Mouse (Mus musculus) hindbrain, embryonic 15.5 days (tissue): ENCODE measurements around the gene Nfic. TPM values are rescaled to one million over a fixed set of nuclear protein-coding genes. Genes with fewer than 3 reads are reported as not detected.

Experiments used
- ATAC-seq: fragments of 200-750 bp; cut with Nextera tagmentation; 2 replicates; pipeline ENCODE4 v1.8.0; 2017; ENCODE audit warnings: low read depth, moderate number of reproducible peaks, moderate TSS enrichment; ENCODE audit not compliant: low FRiP score
- H3K27ac ChIP-seq: fragments of 300-500 bp; sonication (generic); replicated peaks from 2 replicates; pipeline ENCODE4 v1.5.1; 2015; ENCODE audit warnings: mild to moderate bottlenecking, inconsistent platforms
- H3K27me3 ChIP-seq: fragments of 300-500 bp; sonication (generic); 2 replicates; pipeline ENCODE4 v1.6.1; 2015; ENCODE audit warnings: control low read depth, inconsistent platforms
- H3K36me3 ChIP-seq: fragments of 300-500 bp; sonication (generic); 2 replicates; pipeline ENCODE4 v1.6.1; 2015; ENCODE audit warnings: control low read depth, inconsistent platforms
- H3K4me1 ChIP-seq: fragments of 300-500 bp; sonication (generic); replicated peaks from 2 replicates; pipeline ENCODE4 v1.6.1; 2015; ENCODE audit warnings: control low read depth, inconsistent platforms
- H3K4me2 ChIP-seq: fragments of 300-500 bp; sonication (generic); 2 replicates; pipeline ENCODE4 v1.6.1; 2015; ENCODE audit warnings: moderate library complexity, mild to moderate bottlenecking, inconsistent platforms
- H3K4me3 ChIP-seq: fragments of 300-500 bp; sonication (generic); 2 replicates; pipeline ENCODE4 v1.5.1; 2015; ENCODE audit warnings: mild to moderate bottlenecking, inconsistent platforms
- H3K9ac ChIP-seq: fragments of 300-500 bp; sonication (generic); 2 replicates; pipeline ENCODE4 v1.6.1; 2015; ENCODE audit warnings: inconsistent platforms
- H3K9me3 ChIP-seq: fragments of 300-500 bp; sonication (generic); 2 replicates; pipeline ENCODE4 v1.6.1; 2016; ENCODE audit warnings: control low read depth, inconsistent platforms
- WGBS: fragments of 180-500 bp; shearing (Covaris S2); methylation state at CpG from one replicate; pipeline ENCODE4 v1.1.7; 2015; 5-methylcytosine and 5-hydroxymethylcytosine counted together
- polyA plus RNA-seq: library from polyadenylated mRNA; unstranded; fragments of >200 nt; fragmentation: Nextera tagmentation; extraction: Ambion mirVana; gene quantifications from 2 replicates; pipeline ENCODE4 v1.2.1, GENCODE M21; 2015

Gene Nfic
- polyA plus RNA-seq, 1 experiment from 2014 or later: 26.6 TPM

DNA sequence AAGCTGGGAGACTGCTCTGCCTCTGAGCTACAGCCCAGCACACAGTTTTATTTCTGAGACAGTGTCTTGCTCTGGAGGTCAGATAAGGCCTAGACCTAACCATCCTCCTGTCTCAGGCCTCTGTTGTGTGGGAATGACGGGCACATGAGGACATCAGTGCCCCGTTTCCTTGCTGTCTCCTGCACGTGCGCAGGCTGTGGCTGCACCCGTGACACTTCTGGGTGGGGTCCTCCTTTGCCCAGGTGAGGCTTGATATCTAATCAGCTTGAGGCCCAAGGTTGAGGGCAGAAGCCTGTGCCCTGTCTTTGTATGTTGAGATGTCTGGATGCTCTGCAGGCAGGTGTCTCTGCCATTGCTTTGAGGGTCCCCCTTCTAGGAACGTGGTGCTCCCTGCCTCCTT is 63.2 kb downstream of the Nfic start:
- no peak overlapping the region for H3K4me2 ChIP-seq
- WGBS: 95% methylated on average over 6 of the region's 6 CpGs
- H3K4me3 ChIP-seq: no peak overlapping the region
- H3K9ac ChIP-seq: no peak overlapping the region
- ATAC-seq: no peak
- H3K4me1 ChIP-seq: peaks cover 33% of the 10 kb centered on the region
- H3K9me3 ChIP-seq: no peaks in the 10 kb centered on the region
- peaks cover 15% of the 10 kb centered on the region for H3K36me3 ChIP-seq
- no peak overlapping the region for H3K27ac ChIP-seq
- H3K27me3 ChIP-seq: no peaks in the 10 kb centered on the region

- ATAC-seq: no peak
- H3K36me3 ChIP-seq: peaks cover 30% of the 10 kb centered on the region
- no peak overlapping the region for H3K4me3 ChIP-seq
- H3K27ac ChIP-seq: no peak overlapping the region
- H3K9me3 ChIP-seq: no peaks in the 10 kb centered on the region
- H3K4me1 ChIP-seq: peaks cover 29% of the 10 kb centered on the region
- no peak overlapping the region for H3K9ac ChIP-seq
- H3K4me2 ChIP-seq: no peak overlapping the region
- H3K27me3 ChIP-seq: no peaks in the 10 kb centered on the region
- WGBS: 92% methylated on average over 13 of the region's 13 CpGs
These were observed 64.8 kb downstream of the Nfic start for GRCm38 (mm10) chr10:81390678-81390965.

- Histone ChIP-seq H3K36me3 (peaks cover 30% of the 10 kb centered on the region), H3K27ac (peak overlapping the region; percentile 37; the same call in 1 of the 2 replicates), H3K27me3 (no peaks in the 10 kb centered on the region), H3K4me2 (no peak overlapping the region), H3K9ac (no peak overlapping the region), H3K4me3 (no peak overlapping the region), H3K4me1 (peaks cover 35% of the 10 kb centered on the region), H3K9me3 (no peaks in the 10 kb centered on the region)
- 61% methylated on average over 23 of the region's 23 CpGs for WGBS
- ATAC-seq: peak; percentile 28; the same call in 1 of the 2 replicates
These were observed 65.4 kb downstream of the Nfic start for GRCm38 (mm10) chr10:81389801-81390677.

DNA sequence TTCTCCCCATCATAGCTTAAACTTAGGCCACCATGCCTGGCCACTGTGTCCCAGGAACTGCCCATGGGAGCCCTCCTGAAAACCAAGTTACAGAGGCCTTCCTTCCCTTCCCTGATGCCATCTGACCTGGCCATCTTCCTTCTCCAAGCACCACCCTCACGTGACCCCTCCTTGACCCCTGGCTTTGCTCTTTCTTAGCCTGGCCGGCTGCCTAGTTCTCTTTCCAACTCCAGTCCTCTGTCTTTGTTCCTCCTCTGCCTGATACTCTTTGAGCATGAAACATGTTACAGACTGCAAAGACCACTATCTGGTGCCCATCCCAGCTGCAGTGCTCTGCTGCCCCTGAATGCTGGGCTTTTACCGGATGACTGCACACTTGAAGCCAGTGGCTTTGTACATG is 66.1 kb downstream of the Nfic start:
- H3K4me1 ChIP-seq: peaks cover 39% of the 10 kb centered on the region
- H3K9me3 ChIP-seq: no peaks in the 10 kb centered on the region
- H3K27ac ChIP-seq: peak overlapping the region; percentile 37; the same call in 1 of the 2 replicates
- no peak overlapping the region for H3K4me3 ChIP-seq
- no peaks in the 10 kb centered on the region for H3K27me3 ChIP-seq
- no peak for ATAC-seq
- H3K9ac ChIP-seq: no peak overlapping the region
- H3K36me3 ChIP-seq: peaks cover 30% of the 10 kb centered on the region
- WGBS: 38% methylated on average over 3 of the region's 3 CpGs
- no peak overlapping the region for H3K4me2 ChIP-seq

- no peak for ATAC-seq
- no peak within 1 kb of the TSS for H3K4me2 ChIP-seq
- WGBS: 82% methylated on average over 5 of the region's 5 CpGs
- peaks cover 30% of the 10 kb centered on the region for H3K36me3 ChIP-seq
- H3K4me1 ChIP-seq: peaks cover 36% of the 10 kb centered on the region
- peak within 1 kb of the TSS; percentile 37; the same call in 1 of the 2 replicates for H3K27ac ChIP-seq
- H3K9me3 ChIP-seq: no peaks in the 10 kb centered on the region
- no peak within 1 kb of the TSS for H3K4me3 ChIP-seq
- H3K27me3 ChIP-seq: no peaks in the 10 kb centered on the region
- H3K9ac ChIP-seq: no peak within 1 kb of the TSS
These were observed 66.9 kb downstream of the Nfic start, which contains the start of gene Gm48552 for GRCm38 (mm10) chr10:81388505-81389055. Gene Gm48552, plus strand, starts transcription at chr10:81389005.

DNA sequence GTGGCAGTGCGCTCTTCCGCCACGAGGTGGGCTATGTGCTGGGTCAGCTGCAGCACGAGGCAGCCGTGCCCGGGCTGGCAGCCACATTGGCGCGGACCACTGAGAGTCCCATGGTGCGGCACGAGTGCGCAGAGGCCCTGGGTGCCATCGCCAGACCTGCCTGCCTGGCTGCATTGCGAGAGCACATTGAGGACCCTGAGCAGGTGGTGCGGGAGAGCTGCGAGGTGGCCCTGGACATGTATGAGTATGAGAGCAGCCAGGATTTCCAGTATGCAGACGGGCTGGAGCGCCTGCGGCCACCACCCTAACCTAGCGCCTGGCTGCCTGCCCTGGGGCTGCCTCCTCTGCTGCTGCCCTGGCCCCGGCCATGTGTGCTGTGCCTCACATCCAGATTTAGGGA is 67.7 kb downstream of the Nfic start:
- Histone ChIP-seq H3K36me3 (peaks cover 30% of the 10 kb centered on the region), H3K27me3 (no peaks in the 10 kb centered on the region), H3K27ac (no peak overlapping the region), H3K9me3 (no peaks in the 10 kb centered on the region), H3K9ac (no peak overlapping the region), H3K4me1 (peaks cover 29% of the 10 kb centered on the region), H3K4me2 (no peak overlapping the region), H3K4me3 (no peak overlapping the region)
- 95% methylated on average over 20 of the region's 20 CpGs for WGBS
- ATAC-seq: no peak

- H3K4me2 ChIP-seq: peak overlapping the region; percentile 87
- no peaks in the 10 kb centered on the region for H3K27me3 ChIP-seq
- WGBS: 80% methylated on average over 22 of the region's 22 CpGs
- peak overlapping the region; percentile 84 for H3K4me3 ChIP-seq
- peaks cover 30% of the 10 kb centered on the region for H3K36me3 ChIP-seq
- H3K9me3 ChIP-seq: no peaks in the 10 kb centered on the region
- H3K9ac ChIP-seq: 0 out of 2 replicates have a peak overlapping the region, but pooled peaks have one; percentile 66
- no peak for ATAC-seq
- peaks cover 29% of the 10 kb centered on the region for H3K4me1 ChIP-seq
- no peak overlapping the region for H3K27ac ChIP-seq
These were observed 69.7 kb downstream of the Nfic start for GRCm38 (mm10) chr10:81385603-81386306.

DNA sequence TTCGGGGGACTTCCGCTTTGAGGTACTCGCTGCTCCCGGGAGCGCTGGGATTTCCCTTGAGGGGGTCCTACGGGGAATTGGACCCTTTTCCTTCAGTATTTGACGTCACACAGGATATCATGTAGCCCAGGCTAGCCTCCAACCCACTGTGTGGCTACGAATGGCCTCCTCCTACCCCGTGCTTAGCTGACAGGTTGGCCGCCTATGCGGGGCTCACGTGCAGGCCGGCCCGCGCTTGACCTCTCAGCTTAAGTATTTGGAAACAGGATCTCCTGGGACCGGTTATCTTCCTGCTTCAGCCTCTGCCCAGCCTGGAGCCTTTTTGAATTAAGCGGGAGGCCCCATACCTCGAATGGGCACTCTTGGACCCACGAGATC is 70.8 kb downstream of the Nfic start:
- Histone ChIP-seq H3K9me3 (no peaks in the 10 kb centered on the region), H3K27ac (peak overlapping the region; percentile 86), H3K27me3 (no peaks in the 10 kb centered on the region), H3K4me1 (peaks cover 20% of the 10 kb centered on the region), H3K36me3 (peaks cover 30% of the 10 kb centered on the region), H3K4me3 (peak overlapping the region; percentile 84), H3K4me2 (peak overlapping the region; percentile 87), H3K9ac (peak overlapping the region; percentile 66)
- ATAC-seq: peak; percentile 28
- WGBS: under 1% methylated on average over 19 of the region's 19 CpGs

DNA sequence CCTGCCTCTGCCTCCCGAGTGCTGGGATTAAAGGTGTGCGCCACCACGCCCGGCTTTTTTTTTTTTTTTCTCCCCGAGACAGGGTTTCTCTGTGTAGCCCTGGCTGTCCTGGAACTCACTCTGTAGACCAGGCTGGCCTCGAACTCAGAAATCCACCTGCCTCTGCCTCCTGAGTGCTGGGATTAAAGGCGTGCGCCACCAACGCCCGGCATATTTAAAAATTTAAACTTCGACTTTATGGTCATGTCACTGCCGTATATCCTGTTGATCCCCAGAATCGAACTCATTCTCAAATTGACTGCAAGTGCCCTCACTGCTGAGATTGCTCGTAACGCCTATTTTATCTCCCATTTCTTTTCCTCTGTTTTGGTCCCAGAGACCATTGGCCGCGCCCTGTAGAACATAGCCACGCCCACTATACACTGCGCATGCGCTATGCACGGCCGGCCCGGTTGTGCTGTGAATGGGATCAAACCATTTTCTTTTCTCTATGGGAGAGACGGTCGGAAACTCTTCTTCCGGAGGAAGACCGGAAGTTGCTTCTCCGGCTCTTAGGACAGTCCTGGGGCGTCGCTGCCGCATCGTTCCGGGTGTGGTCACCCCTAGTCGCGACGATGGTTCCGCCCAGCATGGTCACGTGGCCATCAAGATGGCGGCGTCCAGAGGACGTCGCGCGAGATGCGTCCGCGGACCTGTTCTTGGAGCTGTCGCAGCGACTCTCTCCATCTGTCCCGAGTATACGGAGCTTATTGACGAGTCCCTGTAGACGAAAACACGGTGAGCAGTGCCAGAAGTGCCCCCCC is 71.4 kb downstream of the Nfic start, which contains the start of the genes Dohh and Gm48551:
Gene Dohh, plus strand, starts transcription at position 627 of the 803 bp plus-strand sequence.
Gene Gm48551, plus strand, starts transcription at position 665 of the 803 bp plus-strand sequence.
- Histone ChIP-seq H3K4me2 (peak within 1 kb of the TSS; percentile 87), H3K27me3 (no peaks in the 10 kb centered on the region), H3K9me3 (no peaks in the 10 kb centered on the region), H3K27ac (peak within 1 kb of the TSS; percentile 86), H3K9ac (peak within 1 kb of the TSS; percentile 66), H3K4me1 (peaks cover 21% of the 10 kb centered on the region), H3K4me3 (peak within 1 kb of the TSS; percentile 84), H3K36me3 (peaks cover 30% of the 10 kb centered on the region)
- ATAC-seq: peak; percentile 93
- WGBS: 8% methylated on average over 54 of the region's 54 CpGs

DNA sequence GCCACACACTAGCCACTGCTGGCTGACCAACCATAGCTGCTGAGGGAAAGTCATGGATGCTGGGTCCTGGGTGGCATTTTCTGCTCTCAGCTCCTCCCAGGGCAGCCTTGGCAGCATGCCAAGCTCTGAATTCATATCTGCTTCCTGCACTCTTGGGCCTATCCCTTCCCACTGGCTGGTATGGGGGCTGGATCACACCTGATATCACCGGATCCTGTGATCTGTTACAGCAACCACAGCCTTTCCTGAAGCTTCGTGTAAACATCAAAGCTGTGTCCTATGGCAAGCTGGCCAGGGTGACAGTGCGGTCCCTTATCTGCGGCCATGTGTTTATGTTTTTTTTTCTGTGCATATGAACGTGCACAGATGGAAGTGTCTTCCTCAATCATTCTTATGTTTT is 73.4 kb downstream of the Nfic start:
- Histone ChIP-seq H3K36me3 (peaks cover 13% of the 10 kb centered on the region), H3K9me3 (no peaks in the 10 kb centered on the region), H3K27ac (no peak overlapping the region), H3K4me3 (no peak overlapping the region), H3K4me2 (no peak overlapping the region), H3K9ac (no peak overlapping the region), H3K4me1 (peaks cover 29% of the 10 kb centered on the region), H3K27me3 (no peaks in the 10 kb centered on the region)
- 91% methylated on average over 5 of the region's 5 CpGs for WGBS
- ATAC-seq: no peak

DNA sequence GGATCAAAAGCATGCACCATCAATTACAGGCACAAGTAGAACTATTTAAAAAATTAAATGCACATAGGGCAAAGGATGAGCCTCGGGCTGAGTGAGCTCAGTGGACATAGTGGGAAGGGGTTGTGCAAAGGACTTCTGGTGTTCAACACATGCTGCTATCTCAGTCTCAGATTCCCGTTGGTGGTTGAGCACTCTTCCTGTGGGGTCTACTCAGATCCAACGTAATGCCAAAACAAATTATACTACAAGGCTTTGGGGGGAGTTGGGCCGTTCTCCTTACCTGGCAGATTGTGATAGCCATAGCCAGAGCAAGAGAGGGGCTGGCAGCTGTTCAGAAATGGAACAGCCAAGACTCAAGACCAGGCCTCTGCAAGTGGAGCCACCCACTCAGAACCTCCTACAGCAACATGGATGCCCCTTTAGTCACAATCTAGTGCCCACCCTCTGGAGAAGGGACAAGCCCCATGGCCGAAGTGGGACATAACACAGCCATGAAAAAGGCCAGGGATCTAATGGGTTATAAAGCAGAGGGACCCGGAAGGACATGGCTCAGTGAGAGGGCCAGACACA is 75.5 kb downstream of the Nfic start:
- ATAC-seq: no peak
- Histone ChIP-seq H3K27ac (no peak overlapping the region), H3K4me2 (no peak overlapping the region), H3K4me1 (peaks cover 29% of the 10 kb centered on the region), H3K9ac (no peak overlapping the region), H3K27me3 (no peaks in the 10 kb centered on the region), H3K9me3 (no peaks in the 10 kb centered on the region), H3K36me3 (no peaks in the 10 kb centered on the region), H3K4me3 (no peak overlapping the region)
- WGBS: 94% methylated on average over 6 of the region's 6 CpGs
